Mouse (Mus musculus) neural tube, embryonic 13.5 days (tissue): ENCODE measurements around the gene Slc9a3r1. TPM values are rescaled to one million over a fixed set of nuclear protein-coding genes. Genes with fewer than 3 reads are reported as not detected.
A peak's percentile ranks its signal among the peaks of the same experiment; 100 is the strongest.

Source experiments
- ATAC-seq: fragments of 200-750 bp; cut with Nextera tagmentation; 2 replicates; pipeline ENCODE4 v1.8.0; 2017; ENCODE audit warnings: low read depth, mild to moderate bottlenecking, moderate TSS enrichment, moderate library complexity
- H3K27ac ChIP-seq: fragments of 300-500 bp; sonication (generic); replicated peaks from 2 replicates; pipeline ENCODE4 v1.5.1; 2015; ENCODE audit warnings: moderate library complexity, mild to moderate bottlenecking, inconsistent platforms
- H3K27me3 ChIP-seq: fragments of 300-500 bp; sonication (generic); 2 replicates; pipeline ENCODE4 v1.6.1; 2015; ENCODE audit warnings: mild to moderate bottlenecking, inconsistent platforms
- H3K36me3 ChIP-seq: fragments of 300-500 bp; sonication (generic); 2 replicates; pipeline ENCODE4 v1.6.1; 2015; ENCODE audit warnings: mild to moderate bottlenecking, inconsistent platforms
- H3K4me1 ChIP-seq: fragments of 300-500 bp; sonication (generic); replicated peaks from 2 replicates; pipeline ENCODE4 v1.6.1; 2015; ENCODE audit warnings: inconsistent platforms
- H3K4me2 ChIP-seq: fragments of 300-500 bp; sonication (generic); 2 replicates; pipeline ENCODE4 v1.6.1; 2015; ENCODE audit warnings: inconsistent platforms, mild to moderate bottlenecking, moderate library complexity
- H3K4me3 ChIP-seq: fragments of 300-500 bp; sonication (generic); 2 replicates; pipeline ENCODE4 v1.5.1; 2015; ENCODE audit warnings: mild to moderate bottlenecking, inconsistent platforms
- H3K9ac ChIP-seq: fragments of 300-500 bp; sonication (generic); 2 replicates; pipeline ENCODE4 v1.6.1; 2015; ENCODE audit warnings: moderate library complexity, mild to moderate bottlenecking, inconsistent platforms
- H3K9me3 ChIP-seq: fragments of 300-500 bp; sonication (generic); 2 replicates; pipeline ENCODE4 v1.6.1; 2016; ENCODE audit warnings: inconsistent platforms
- WGBS: fragments of 180-500 bp; shearing (Covaris S2); methylation state at CpG from one replicate; pipeline ENCODE4 v1.1.7; 2015; 5-methylcytosine and 5-hydroxymethylcytosine counted together
- polyA plus RNA-seq: library from polyadenylated mRNA; unstranded; fragments of >200 nt; fragmentation: Nextera tagmentation; extraction: Ambion mirVana; gene quantifications from 2 replicates; pipeline ENCODE4 v1.2.1, GENCODE M21; 2015

Gene Slc9a3r1
- polyA plus RNA-seq, 1 experiment from 2014 or later = 58.1 TPM

DNA sequence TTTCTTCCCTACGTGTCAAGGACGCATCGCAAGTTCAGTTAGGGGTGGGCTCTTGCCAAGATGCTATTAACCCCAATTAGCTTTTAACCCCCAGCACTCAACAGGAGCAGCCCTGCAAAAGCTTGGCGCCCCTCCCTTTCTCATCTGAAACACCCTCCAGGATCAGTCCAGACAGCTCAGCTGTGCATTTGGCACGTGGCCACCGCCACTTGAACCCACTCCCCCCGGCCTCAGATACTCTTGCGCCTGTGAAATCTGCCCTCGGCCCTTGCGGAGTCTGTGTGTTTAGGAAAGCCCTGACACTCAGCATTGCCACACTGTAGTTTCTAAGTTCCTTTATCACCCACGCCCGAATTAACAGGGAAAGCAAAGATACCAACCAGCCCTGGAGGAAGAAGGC, 58.9 kb downstream of the Slc9a3r1 start:
- Histone ChIP-seq H3K36me3 (no peaks in the 10 kb centered on the region), H3K27me3 (peaks cover 14% of the 10 kb centered on the region), H3K4me1 (peaks cover 64% of the 10 kb centered on the region), H3K9ac (no peak overlapping the region), H3K9me3 (no peaks in the 10 kb centered on the region), H3K27ac (no peak overlapping the region), H3K4me3 (no peak overlapping the region), H3K4me2 (no peak overlapping the region)
- no peak for ATAC-seq
- WGBS = 54% methylated on average over 12 of the region's 12 CpGs

DNA sequence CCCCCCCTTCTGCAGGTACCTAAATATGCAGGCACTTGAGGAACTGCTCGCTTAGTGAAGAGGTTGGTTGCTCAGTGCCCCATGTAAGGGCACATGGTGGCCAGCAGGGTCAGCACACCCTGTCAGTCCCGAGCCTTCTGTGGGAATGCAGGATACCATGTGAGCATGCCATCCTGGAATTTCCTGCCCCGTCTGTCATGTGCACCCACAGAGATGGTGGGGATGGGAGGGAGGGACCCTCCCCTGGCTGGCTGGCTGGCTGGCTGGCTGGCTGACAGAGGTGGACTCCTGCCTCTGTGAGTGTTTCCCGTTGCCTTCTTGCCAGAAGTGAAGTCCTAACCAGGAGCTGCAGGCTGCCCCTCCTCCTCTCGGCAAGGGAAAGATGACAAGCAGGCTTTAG, 59.4 kb downstream of the Slc9a3r1 start:
- Histone ChIP-seq H3K9ac (no peak overlapping the region), H3K4me3 (no peak overlapping the region), H3K4me2 (no peak overlapping the region), H3K27me3 (peaks cover 14% of the 10 kb centered on the region), H3K36me3 (no peaks in the 10 kb centered on the region), H3K4me1 (peaks cover 64% of the 10 kb centered on the region), H3K27ac (no peak overlapping the region), H3K9me3 (no peaks in the 10 kb centered on the region)
- WGBS = 49% methylated on average over 5 of the region's 5 CpGs
- ATAC-seq = no peak

DNA sequence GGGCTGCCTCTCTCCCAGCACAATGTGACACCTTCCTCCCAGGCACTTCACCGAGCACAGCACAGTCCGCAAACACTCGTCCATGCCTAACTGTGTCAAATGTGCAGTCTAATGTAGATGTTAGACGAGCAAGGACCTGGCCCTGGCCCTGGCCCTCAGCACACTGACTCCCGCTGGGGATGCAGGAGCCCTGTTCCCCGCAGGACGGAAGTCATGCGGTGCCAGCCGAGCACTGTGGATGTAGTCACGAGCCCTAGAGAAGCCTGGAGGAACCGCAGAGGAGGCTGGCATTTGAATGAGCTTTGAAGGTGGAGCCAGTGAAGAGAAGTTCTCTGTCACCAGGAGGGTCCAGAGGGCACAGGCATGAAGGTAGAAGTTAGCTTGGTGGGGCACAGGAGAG, 60.3 kb downstream of the Slc9a3r1 start:
- H3K4me1 ChIP-seq = peaks cover 64% of the 10 kb centered on the region
- H3K4me3 ChIP-seq = no peak overlapping the region
- no peak overlapping the region for H3K4me2 ChIP-seq
- H3K36me3 ChIP-seq = no peaks in the 10 kb centered on the region
- H3K9me3 ChIP-seq = no peaks in the 10 kb centered on the region
- H3K27me3 ChIP-seq = peaks cover 14% of the 10 kb centered on the region
- no peak overlapping the region for H3K27ac ChIP-seq
- WGBS = 69% methylated on average over 11 of the region's 11 CpGs
- H3K9ac ChIP-seq = no peak overlapping the region
- ATAC-seq = no peak

DNA sequence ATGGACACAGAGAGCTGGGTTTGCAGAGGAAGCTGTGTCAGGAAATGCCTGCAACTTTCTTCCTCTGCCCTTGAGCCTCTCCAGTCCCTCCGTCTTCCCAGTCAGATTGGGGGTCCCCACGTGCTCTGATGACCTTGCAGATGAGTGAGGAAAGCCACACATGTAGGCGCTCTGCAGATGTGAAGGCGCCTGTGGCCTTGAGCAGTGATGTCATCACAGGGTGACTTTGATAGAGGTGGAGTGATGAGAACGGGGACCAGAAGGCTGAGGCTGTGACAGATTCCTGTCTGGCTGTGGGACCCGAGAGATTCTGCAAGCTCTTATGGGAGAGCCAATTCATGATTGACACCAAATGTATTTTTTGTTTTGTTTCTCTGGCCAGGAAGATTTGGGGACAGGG, 60.7 kb downstream of the Slc9a3r1 start:
- Histone ChIP-seq H3K9ac (no peak overlapping the region), H3K4me3 (no peak overlapping the region), H3K27ac (no peak overlapping the region), H3K4me1 (peaks cover 68% of the 10 kb centered on the region), H3K9me3 (no peaks in the 10 kb centered on the region), H3K27me3 (peaks cover 14% of the 10 kb centered on the region), H3K36me3 (no peaks in the 10 kb centered on the region), H3K4me2 (no peak overlapping the region)
- no peak for ATAC-seq
- 79% methylated on average over 6 of the region's 6 CpGs for WGBS

DNA sequence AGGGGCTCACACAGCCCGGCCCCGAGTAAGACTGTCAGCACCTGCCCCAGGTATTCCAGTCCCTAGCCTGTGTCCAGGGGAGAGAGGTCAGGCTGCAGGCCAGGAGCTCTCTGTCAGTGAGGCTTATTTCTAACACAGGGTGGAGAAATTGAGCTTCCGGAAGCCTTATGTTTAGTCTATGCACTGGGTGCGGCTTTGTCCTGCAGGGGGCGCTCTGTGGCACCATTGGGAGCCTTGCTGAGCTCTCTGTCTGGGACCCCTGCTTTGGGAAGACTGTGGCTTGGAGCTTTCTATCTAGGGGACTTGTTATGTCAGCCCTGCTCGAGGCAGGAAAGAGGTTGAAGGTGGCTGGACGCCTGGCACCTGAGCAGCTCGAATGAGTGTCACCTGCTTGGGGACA, 61.7 kb downstream of the Slc9a3r1 start:
- 40% methylated on average over 8 of the region's 8 CpGs for WGBS
- Histone ChIP-seq H3K4me2 (no peak overlapping the region), H3K4me1 (peaks cover 78% of the 10 kb centered on the region), H3K27ac (no peak overlapping the region), H3K27me3 (peaks cover 5% of the 10 kb centered on the region), H3K9ac (no peak overlapping the region), H3K9me3 (no peaks in the 10 kb centered on the region), H3K36me3 (no peaks in the 10 kb centered on the region), H3K4me3 (no peak overlapping the region)
- ATAC-seq = no peak

DNA sequence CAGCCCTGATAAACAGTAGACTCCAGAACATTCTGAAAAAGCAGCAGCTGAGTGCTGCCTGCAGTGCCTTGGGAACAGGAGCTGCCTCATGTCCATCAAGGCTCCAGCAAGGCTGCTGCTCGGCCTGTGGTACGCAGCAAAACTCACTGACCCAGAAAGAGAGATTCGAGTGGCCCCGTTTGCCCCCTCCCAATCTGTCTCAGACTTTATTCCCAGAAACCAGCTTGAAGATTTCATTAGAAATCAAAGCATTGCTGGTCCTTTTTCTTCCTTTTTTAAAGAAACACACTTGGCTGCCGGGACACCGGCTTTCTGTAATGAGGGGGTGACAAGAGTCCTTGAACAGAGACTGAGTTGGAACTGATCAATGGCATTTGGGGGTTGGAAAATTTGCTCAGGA, 62.2 kb downstream of the Slc9a3r1 start:
- 69% methylated on average over 6 of the region's 6 CpGs for WGBS
- Histone ChIP-seq H3K4me3 (no peak overlapping the region), H3K4me1 (peaks cover 80% of the 10 kb centered on the region), H3K27ac (no peak overlapping the region), H3K27me3 (peaks cover 5% of the 10 kb centered on the region), H3K36me3 (no peaks in the 10 kb centered on the region), H3K4me2 (no peak overlapping the region), H3K9me3 (no peaks in the 10 kb centered on the region), H3K9ac (no peak overlapping the region)
- no peak for ATAC-seq

DNA sequence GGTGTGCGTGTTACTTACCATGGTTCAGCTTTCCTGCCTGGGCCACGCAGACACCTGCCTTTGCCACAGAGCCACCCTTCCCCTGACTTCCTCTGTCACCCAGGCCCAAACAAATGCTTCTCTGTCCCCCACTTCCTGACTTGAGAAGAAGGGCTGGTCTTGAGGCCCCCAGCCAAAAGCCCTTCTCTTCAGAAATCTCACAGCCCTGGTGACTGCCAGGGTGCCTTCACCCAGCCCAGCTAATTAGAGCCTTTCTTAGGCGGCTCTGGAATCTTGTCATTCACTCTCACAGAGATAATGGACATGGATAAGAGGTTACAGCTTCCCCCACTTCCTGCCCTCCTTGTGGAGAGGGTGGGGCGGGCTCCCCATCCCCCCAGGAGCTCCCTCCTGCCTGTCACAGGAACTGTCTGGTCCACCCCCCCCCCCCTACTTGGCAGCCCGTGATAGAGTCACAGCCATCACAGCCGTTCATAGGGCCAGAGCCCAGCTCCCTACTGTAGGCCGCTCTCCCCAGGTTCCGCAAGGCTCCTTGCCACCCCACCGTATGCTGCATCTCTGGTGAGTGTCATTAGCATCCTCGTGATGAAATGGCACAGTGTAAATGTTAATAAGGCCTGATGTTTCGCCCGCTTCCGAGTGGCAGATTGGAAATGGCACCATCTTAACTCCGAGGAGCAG, 63.8 kb downstream of the Slc9a3r1 start:
- WGBS = 33% methylated on average over 14 of the region's 14 CpGs
- 0 out of 2 replicates have a peak overlapping the region, but pooled peaks have one; percentile 17 for H3K9ac ChIP-seq
- H3K4me3 ChIP-seq = no peak overlapping the region
- H3K4me1 ChIP-seq = peaks cover 89% of the 10 kb centered on the region
- no peaks in the 10 kb centered on the region for H3K36me3 ChIP-seq
- H3K27me3 ChIP-seq = peaks cover 5% of the 10 kb centered on the region
- no peak overlapping the region for H3K4me2 ChIP-seq
- H3K27ac ChIP-seq = peak overlapping the region; percentile 52
- H3K9me3 ChIP-seq = no peaks in the 10 kb centered on the region
- 0 out of 2 replicates have a peak, but pooled peaks have one; percentile 28 for ATAC-seq

DNA sequence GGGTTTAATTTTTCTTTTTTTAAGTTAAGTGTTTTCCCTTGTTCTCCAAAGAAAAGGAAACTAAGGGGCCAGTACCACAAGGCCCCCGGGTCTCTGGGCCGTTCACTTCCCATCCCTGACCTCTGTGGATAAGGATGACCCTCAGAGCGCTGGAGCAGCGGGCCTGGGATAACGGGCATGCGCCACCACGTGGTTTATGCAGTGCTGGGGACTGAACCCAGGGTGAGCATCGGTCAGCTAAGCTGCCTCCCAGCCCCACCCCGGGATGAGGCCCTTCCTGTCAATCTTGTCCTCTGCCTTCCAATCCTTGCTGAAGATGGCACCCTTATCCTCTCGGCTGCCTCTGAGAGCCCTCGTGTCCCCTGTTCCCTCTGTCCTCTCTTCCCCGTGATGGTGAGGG, 64.5 kb downstream of the Slc9a3r1 start:
- WGBS = 30% methylated on average over 12 of the region's 12 CpGs
- H3K4me1 ChIP-seq = peaks cover 89% of the 10 kb centered on the region
- H3K27me3 ChIP-seq = peaks cover 5% of the 10 kb centered on the region
- no peak for ATAC-seq
- no peaks in the 10 kb centered on the region for H3K36me3 ChIP-seq
- H3K4me3 ChIP-seq = no peak overlapping the region
- H3K9ac ChIP-seq = peak overlapping the region; percentile 9; the same call in 1 of the 2 replicates
- no peaks in the 10 kb centered on the region for H3K9me3 ChIP-seq
- no peak overlapping the region for H3K27ac ChIP-seq
- no peak overlapping the region for H3K4me2 ChIP-seq

DNA sequence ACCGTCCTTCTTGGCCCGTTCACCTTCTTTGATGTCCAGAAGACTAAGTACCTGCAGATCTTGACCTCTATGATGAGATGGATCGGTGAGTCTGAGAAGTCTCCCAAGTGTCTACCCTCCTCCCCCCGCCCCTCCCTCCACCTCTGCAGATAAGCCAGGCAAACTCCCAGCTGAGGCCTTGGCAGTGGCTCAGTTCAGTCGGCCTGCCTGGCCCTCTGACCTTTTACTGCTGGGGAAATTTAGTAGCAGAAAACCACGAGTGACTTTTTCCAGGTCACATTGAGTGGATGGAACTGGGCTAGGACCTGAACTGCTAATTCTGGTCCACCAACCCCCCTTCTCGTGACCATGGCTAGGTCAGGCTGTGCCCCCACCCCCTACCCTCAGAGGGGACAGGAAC, 65.3 kb downstream of the Slc9a3r1 start:
- Histone ChIP-seq H3K9me3 (no peaks in the 10 kb centered on the region), H3K4me2 (no peak overlapping the region), H3K27me3 (peaks cover 5% of the 10 kb centered on the region), H3K4me1 (peaks cover 89% of the 10 kb centered on the region), H3K9ac (peak overlapping the region; percentile 9; the same call in 1 of the 2 replicates), H3K4me3 (no peak overlapping the region), H3K36me3 (no peaks in the 10 kb centered on the region), H3K27ac (no peak overlapping the region)
- ATAC-seq = no peak
- WGBS = 72% methylated on average over 7 of the region's 7 CpGs

DNA sequence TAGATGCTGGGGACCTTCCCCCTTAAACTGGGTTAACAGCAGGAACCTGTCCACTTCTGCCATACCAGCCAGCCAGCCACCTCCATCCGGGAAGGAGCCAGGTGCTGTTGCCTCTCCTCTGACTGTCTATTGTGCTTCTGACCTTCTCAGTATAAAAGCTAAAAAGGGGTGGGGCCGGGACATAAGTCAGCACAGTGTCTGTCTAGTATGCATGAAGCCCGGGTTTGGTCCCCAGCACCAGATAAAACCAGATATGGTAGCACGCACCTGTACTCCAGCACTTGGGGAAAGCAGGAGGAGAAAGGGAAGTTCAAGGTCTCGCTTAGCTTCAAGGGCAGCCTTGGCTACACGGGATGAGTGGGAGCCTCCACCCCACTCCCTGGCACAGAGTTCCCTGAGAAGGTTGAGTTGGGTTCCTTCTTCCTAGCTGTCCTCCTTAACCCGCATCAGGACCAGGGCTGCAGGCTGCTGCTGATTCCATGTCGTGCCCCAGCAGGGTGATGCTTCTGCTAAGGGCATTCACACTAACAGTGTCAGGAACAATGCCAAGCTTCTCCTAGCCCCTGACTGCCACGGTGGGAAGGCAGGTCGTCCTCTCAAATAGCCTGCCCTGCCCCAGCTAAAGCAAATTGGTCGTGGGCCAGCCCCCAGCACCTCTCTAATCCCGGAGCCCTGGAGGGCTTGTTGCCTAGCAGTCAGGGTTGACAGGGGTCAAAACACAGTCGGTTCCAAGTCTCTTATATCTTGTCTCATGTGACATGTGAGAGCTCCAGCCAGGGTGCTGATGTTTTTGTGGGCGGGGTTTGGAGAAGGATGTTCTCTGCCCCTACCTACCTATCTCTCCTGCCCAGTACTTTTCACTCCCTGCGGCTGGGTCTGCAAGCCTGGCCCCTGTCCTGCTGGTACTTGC, 66.1 kb downstream of the Slc9a3r1 start:
- H3K4me3 ChIP-seq = no peak overlapping the region
- no peaks in the 10 kb centered on the region for H3K9me3 ChIP-seq
- H3K9ac ChIP-seq = no peak overlapping the region
- no peak overlapping the region for H3K27ac ChIP-seq
- H3K4me1 ChIP-seq = peaks cover 92% of the 10 kb centered on the region
- no peak overlapping the region for H3K4me2 ChIP-seq
- no peaks in the 10 kb centered on the region for H3K36me3 ChIP-seq
- no peaks in the 10 kb centered on the region; the same call in none of the 2 replicates for H3K27me3 ChIP-seq
- no peak for ATAC-seq
- 49% methylated on average over 15 of the region's 15 CpGs for WGBS
